Mouse (Mus musculus): Measurements from ENCODE around the gene Smdt1.

The Smdt1 gene

DNA sequence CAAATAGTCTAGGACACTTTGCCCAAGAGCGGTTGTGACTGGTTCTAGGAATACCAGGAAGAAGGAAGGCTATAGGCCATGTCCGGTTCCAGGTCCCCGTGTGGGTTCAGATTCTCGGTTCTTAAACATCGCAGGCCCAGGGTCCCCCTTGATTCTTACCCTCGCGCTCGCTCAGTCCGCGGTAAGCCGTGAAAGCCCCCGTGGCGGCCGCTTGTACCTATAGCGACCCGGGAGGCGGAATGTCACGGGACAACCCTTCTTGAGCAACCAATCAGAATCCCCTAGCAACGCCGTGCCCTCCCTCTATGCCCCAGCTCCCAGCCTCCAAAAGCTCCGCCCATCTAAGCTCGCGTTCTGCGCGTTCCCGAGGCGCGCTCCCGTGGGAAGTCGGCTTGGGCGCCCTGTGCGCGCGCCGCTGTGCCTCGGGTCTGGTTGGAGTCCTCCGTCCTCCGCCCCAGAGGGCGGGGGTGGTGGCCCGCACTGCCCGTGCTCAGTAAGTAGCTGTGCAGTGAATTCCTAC, at the start of gene Smdt1, which contains the start of the genes Naga and Pheta2:
Gene Smdt1 (plus strand): TSS at position 367 of the 520 bp plus-strand sequence.
Gene Naga (minus strand): TSS at position 333 of the 520 bp plus-strand sequence.
Gene Pheta2 (plus strand): TSS at position 350 of the 520 bp plus-strand sequence.
- peak; percentile 97 for DNase-seq (ENCODE audit: low read depth, low spot score)

DNA sequence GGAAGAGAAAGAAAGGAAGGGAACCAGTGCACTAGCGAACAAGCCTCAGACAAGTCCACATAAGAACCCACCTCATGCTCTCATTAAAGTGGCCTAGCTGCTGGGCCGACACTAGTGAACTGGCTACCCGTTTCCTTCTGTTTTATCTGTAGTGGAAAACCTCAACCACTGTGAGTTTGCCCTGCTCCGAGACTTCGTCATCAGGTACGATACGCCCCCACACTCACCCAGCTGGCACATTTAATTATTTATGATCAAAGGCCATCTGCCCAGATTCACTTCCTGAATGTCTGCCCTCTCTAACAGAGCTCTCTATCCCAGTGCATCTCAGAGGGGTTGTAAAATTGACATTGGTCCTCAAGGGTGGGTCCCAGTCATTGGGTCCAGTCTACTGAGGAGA, 48.5 kb upstream of the Smdt1 start:
- no peak for DNase-seq (ENCODE audit: low read depth, low spot score)

DNA sequence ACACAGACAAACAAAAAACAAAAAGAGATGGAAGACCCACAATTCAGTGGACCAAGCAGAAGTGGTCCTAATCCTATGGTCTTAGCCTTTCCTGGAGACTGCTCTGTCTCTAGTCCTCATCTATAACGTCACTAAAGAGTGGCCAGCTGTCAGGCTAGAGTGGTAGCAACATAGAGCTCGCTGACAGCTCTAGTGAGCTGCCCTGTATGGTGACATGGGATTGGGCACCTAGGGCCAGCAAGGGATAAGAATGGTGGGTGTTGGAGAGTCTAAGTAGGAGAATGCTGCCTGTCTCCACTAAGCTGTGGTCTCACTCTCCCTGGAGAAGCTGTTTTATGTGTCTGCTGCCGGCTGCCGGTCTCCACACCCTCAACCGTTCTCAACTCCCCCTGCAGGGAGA, 45.9 kb upstream of the Smdt1 start:
- DNase-seq (ENCODE audit: low read depth, low spot score), result no peak

DNA sequence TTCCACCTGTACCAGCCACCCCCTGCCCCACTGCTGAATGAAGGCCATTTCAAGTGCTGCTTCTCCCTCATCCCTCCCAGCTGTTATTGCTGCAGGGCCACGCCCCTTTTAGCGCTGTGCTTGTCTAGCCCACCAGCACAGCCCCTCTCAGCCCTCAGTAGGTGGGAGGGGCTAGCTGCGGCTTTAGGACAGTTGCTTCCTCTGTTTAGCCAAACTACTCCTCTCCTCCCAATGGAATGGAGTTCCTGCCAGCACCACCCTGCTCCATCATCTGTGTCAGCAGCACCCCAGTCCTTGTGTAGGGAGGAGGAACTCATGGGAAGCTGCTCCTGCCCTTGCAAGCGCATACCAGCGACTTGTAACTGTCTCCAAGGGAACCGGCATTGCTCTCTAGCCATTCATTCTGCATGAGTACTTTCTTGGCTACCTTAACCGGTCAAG, 45.5 kb upstream of the Smdt1 start:
- peak; percentile 61 for DNase-seq (ENCODE audit: low read depth, low spot score)

DNA sequence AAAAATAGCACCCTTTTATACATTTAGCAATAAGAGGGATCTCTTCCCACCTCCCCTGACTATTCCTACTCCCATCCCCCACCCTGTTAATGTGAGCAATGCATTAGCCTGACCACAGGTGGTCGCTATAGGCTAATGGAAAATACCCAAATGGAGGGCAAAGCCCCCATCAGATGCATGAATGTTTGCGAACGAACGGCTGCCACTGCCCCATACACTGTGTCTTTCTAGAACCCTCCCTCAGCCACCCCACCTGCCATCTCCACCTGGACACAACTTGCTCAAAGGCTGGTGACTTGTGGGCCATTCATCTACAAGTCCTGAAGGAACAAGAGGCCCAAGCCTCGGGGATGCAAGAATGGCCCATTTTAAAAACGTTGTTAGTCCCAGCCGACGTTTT, 44.7 kb upstream of the Smdt1 start:
- peak; percentile 60 for DNase-seq (ENCODE audit: low read depth, low spot score)

DNA sequence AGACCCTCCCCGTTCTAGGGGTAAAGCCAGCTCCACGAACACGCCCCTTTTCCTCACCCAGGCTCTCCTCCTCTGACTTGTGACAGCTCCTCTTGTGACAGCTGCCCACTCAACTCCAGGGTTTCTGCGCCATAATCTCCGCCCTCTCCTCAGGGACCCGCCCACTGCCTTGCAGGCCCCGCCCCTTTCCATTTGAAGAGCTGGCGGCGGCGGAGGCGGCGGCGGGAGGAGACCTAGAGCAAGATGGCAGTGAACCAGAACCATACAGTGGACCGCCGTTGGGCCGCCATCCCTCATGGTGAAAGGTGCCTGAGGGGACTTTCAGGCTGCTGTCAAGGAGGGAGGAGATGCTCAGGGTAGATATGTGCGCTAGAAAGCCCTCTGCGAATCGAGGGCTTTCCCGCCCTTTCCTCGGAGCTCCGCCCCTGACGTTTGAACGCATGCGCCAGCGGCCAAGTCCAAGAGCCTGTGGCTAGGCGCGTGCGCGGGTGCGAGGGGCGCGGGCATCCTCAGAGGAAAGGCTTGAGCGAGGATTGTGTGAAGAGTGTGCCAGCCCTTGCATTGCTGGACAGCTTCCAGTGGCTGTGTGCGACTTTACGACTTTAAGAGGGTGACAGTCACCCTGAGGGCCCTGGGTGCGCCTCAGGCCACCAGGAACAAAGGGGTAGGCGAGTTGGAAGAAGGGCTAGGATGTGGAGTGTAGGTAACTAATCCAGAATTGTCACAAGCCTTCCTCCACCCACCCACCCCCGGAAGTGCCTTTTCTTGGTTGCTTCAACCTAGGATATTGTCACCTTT, 39.8 kb upstream of the Smdt1 start, which contains the start of gene Wbp2nl:
Gene Wbp2nl (plus strand): TSS at position 191 of the 798 bp plus-strand sequence.
- DNase-seq (ENCODE audit: low read depth, low spot score), result peak; percentile 83

DNA sequence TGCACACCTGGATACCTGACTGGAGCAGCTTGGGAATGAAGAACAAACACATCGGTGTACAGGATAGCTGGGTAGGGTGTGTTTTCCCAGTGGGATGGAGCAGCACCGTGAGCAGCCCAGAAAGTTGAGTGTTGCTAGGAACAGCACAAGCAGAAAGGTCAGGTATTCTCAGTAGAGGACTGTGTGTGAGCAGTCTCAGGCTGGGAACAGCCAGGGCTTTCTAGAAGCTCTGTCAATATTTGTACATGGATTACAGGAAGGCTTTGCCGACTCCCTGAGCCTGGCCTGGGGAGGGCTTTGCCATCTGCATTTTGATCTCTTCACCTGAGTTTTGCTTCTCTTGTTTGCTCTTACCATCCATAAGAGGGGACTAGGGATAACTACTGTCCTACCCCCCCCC, 31.7 kb upstream of the Smdt1 start:
- DNase-seq (ENCODE audit: low read depth, low spot score), result no peak

DNA sequence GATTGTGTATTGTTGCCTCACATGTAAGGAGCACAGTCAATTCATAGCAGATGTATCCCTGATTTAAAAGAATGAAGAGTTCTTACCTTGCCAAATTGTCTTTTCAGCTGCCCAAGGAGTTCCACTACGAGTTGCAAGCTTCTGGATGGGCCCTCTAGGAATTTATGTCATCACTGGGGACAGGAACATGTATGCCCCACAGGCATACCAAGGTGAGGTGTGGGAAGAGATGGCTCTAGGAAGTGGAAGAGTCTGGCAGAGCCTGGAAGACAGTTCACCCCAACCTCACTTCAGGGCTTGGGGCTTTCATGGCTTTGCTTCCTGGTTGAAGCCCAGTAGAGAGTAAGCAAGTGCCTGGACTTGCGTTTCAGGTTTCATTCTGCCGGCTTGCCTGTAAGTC, 30.3 kb upstream of the Smdt1 start:
- DNase-seq (ENCODE audit: low read depth, low spot score), result no peak

DNA sequence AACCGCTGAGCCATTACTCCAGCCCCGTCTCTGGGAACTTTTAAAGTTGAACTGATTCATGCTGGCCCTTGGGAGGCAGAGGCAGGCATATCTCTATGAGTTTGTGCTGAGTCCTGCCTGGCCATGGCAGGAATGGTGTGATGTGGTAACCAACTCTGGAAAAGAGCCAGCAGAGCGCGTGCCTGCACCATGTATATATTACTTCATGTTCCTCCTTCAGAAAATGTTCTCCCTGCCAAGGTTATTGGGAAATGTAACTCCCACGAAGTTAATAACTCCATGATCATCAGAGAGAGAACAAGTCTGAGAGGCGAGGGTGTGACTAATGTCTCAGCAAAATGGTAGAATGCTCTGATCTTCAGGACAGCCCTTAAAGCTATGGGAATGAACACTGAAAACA, 20.9 kb upstream of the Smdt1 start:
- no peak for DNase-seq (ENCODE audit: low read depth, low spot score)

DNA sequence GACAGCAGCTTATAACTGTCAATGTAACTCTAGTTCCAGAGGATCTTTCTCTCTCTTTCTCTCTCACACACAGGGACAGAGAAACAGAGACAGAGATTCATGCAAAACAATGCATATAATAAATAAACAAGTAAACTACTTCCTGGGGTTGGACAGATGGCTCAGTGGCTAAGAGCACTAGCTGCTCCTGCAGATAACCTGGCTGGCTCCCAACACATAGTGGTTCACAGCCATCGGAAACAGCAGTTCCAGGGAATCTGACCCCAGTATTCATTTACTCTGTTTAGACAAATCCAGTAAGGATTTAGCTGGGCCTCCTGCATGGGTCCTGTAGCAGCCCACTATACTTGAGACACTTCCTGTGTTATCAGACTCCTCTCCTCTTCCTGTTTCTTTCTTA, 19.1 kb upstream of the Smdt1 start:
- DNase-seq (ENCODE audit: low read depth, low spot score), result no peak

DNA sequence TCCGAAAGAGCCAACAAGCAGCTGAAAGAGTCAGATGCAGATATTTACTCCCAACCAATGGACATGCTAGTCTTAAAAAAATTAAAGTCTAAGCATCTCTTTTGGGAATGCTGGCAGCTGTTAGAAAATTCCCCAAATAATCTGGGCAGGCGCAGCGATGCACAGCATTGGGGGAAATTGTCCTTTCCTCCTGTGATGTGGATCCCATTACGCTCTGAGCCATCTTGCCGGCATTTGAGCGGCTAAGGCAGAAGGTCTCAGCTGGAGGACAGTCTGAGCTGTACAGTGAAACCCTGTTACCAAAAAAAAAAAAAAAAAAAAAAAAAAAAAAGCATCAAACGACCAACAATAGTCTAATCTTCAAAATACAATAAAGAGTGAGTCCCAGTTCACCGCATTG, 16.6 kb upstream of the Smdt1 start:
- DNase-seq (ENCODE audit: low read depth, low spot score), result no peak

DNA sequence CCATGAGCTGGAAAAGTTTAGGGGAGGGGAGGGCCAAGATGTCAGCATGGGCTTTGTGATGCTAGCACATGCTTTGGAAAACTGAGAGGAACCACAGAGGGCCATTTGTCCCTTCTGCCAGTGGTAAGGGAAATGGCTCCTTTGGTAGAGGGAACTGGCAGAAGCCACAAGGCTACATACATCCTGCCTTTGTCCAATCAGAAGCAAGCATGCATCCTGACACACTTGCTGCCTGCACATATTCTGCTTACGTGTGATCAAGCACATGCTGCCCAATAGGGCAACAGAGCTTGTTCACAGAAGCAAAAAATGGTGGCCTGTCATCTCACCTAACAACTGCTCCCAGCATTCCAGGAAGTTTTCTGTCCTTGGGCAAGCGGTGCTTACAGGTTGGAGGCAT, 13.4 kb upstream of the Smdt1 start:
- no peak for DNase-seq (ENCODE audit: low read depth, low spot score)

DNA sequence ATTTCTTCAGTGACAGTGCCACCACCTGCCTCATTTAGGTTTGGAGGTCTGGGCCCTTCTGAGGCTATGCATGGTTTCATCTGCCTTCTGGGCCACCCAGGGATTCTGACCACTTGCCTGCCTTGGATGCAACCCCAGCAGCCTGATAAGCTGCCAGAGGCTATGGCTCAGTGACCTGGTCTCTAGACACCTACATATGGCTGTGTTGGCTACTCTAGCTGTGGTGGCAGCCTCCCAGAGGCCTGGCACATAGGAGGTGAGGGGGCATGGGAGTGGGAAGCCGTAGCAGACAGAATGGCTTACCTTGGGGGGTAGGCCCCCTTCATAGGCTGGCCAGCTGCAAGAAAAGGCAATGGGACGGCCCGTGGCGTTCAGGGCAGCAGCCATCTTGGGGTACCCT, 3.6 kb upstream of the Smdt1 start:
- DNase-seq (ENCODE audit: low read depth, low spot score), result no peak

DNA sequence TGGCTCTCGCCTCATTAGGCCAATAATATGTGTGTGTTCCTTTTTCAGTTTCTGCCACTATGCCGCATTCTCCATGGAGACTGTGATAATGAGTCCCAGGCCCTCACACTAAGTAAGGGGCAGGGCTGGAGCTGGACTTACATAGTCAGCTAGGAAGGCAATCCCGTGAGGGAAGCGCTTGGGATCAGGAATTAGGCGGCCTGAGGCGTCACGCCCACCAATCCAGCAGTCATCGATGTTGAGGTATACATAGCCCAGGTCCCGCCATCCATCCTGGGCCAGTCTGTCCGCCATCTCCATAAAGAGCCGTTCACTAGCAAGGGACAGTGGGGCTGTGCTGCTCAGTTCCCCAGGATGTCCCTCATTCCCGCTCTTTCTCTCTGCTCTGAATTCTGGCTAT, 2.1 kb upstream of the Smdt1 start:
- no peak for DNase-seq (ENCODE audit: low read depth, low spot score)

DNA sequence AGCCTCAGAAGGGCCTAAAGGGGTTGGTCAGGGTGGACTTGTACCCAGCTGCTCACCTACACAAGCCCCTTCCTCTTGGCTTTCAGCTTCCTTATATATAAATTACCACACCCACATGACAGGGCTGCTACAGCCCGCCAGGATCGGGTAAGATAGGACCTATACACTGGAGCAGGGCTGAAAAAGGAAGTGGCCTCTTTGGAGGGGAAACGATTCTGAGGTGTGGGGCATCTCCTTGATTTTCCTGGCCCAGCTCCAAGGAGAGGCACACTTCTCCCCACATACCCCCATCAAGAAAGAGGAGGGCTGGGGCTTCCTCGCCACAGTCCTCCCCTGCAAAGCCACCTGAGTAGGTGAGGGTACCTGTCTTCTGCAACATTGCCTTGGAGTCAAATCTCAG, 884 bp upstream of the Smdt1 start:
- no peak for DNase-seq (ENCODE audit: low read depth, low spot score)

DNA sequence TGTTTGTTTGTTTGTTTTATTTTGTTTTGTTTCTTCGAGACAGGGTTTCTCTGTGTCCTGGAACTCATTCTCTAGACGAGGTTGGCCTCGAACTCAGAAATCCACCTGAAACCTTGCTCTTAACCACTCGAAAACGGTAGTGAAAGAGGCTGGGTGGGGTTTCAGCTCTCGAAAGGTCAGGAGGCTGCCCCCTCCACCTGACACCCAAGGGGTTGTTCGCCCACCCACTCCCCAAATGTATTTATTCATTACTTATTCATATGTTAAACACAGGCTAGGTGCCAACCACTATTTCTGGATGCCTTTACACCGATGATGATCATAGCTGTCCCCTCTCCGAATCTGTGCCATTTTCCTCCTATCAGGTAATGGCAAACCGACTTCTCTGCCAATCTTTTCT, 391 bp downstream of the Smdt1 start:
- DNase-seq (ENCODE audit: low read depth, low spot score), result no peak

DNA sequence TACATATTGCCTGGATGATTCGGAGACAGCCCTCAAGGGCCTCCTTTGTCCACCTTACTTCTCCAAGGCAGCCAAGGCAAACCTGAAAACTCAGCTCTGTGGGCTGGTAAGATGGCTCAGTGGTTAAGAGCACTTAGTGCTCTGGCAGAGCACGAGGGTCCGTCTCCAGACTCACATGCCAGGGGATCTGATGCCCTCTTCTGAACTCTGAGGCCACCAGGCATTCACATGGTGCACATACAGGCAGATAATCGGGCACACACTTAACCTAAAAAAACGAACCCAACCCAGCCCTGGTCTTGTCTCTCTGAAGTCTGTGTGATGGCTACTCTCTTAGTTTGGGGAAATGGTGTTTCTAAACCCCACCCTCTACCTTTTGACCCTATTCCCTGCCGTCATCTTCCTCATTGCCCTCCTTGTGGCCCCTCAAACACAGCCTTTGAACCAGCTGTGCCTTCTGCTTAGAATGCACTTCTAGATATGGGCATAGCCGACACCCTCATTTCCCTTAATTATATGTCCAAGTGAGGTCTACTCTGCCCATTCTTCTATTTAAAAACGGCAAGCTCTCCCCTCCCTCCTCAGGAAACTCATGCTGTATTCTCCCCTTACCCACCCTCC, 985 bp downstream of the Smdt1 start:
- DNase-seq (ENCODE audit: low read depth, low spot score), result no peak

DNA sequence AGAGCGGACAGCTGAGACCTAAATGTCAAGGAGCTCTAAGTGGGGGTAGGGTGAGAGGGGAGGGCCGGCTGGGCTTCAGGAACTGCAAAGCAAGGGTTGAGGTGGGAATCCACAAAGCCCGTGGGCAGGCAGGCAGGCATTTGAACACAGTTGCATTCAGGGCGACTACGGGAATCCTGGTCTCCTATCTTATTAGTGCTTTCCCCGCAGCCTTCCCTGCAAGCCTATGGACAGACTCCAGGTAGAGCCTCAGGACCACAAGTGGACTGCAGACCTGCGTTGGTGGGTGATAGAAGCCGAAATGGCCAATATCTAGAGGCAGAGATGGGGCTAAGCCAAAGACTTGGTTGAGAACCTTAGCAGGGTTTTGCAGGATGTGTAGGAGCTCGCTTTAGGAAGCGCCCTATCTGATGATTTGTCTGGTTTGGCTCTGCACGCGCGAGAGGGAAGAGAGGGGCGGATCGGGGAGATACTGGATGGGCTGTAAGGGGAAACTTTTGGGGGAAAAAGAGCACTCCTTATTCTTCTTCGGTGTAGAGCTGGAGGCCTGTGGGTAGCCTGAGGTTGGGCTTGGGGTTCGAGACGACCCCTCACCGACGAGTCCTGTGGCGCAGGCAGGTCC, 1.8 kb downstream of the Smdt1 start:
- no peak for DNase-seq (ENCODE audit: low read depth, low spot score)

DNA sequence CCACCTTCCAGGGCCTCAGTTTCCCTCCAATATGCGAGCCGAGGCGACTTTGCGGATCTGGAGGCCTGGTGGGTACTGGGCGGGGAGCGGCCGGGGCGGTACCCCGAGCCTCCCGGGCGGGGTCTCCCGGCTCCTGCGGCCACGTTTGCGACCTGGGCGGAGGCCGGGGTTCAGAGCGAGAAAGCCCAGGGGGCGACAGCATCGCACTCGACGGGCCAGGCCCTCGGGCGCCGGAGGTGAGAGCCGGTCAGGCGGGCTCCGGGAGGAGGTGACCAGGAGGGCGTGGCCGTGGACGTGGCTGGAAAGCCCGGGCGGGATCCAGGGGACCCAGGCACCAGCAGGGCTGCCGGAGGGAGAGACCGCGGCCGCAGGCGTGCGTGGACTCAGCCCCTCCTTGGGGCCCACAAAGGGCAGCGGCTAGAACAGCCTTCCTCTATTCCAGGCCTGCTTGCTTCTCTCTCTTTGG, 2.3 kb downstream of the Smdt1 start:
- DNase-seq (ENCODE audit: low read depth, low spot score), result no peak

DNA sequence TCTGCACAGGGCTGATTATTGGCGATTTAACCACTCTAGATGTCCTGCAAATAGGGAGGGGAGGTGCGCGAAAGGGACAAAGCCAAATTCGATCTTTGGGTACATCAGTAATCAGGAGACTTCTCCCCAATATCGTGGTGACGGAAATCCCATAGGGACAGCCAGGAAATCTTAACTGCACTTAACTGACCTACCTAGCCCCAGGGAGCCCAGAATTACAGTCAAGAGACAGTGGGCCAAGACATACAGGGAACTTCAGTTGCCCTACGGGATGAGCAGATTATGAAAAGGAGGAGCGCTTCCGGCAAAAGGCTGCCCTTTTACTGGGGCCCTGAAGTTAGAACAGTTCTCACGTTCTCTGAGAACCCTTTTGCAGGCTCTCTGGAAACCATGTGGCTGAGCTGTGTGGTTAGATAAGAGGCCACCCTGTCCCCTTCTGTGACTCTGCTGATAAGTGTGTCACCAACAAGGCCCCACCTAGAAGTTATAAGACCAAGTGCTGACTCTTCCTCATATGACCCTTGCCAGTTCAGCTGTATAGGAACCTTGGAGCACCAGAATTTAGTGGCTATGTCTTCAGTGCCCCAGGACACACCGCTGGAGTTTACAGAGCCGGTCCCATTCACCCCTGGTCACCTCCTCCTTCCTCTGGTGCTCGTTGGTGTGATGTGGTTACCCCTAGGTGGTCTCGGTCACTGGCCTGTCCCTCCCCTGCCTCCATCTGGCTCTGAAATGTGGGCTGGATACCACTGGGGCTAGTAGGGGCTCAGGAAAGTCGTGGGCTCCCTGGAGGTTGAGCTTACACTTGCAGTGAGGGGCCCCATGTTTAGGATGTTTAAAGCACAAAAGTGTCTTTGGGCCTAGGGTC, 3.1 kb downstream of the Smdt1 start:
- DNase-seq (ENCODE audit: low read depth, low spot score), result no peak

DNA sequence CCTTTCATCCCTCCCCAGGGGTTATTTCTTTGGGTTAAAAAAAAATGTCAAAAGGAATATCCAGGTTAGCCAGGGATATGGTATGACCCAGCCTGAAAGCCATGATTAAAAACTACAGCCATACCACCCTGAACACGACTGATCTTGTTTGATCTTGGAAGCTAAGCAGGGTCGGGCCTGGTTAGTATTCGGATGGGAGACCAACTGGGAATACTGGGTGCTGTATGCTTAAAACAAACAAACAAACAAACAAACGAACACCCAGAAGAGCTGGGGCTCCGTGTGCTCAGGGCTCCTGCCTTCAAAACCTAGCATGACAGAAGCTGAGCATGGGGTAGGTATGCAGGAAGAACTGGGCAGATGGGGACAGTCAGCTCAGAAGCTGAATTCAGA, 3.8 kb downstream of the Smdt1 start:
- DNase-seq (ENCODE audit: low read depth, low spot score), result no peak

All from ES-CJ7 (cell line).